Mouse (Mus musculus) MEL (cell line): ENCODE measurements around the gene Atf3. TPM values are rescaled to one million over a fixed set of nuclear protein-coding genes. Genes with fewer than 3 reads are reported as not detected.

ENCODE experiments used
- DNase-seq: peaks from one replicate; pipeline ENCODE4 v3.0.0; 2011; ENCODE audit warnings: low read depth, low spot score
- H3K27ac ChIP-seq: 2 replicates; pipeline ENCODE4 v1.5.1; 2012; ENCODE audit warnings: low read depth, mild to moderate bottlenecking, control low read depth, low read length, moderate library complexity; ENCODE audit not compliant: control insufficient read depth
- H3K27me3 ChIP-seq, 2 experiments: fragments of 150-350 bp in 1 of 2; sonication (generic) in 1 of 2; 2 replicates each; pipeline ENCODE4 v1.6.1; 2012; ENCODE audit warnings: low read length in 2 of 2, mild to moderate bottlenecking in 2 of 2, improper control_type of control experiment in 1 of 2, moderate library complexity in 1 of 2; ENCODE audit not compliant: insufficient read depth in 2 of 2, control insufficient read depth in 1 of 2
- H3K36me3 ChIP-seq, 2 experiments: 2 replicates each; pipeline ENCODE4 v1.6.1; 2012 to 2014; ENCODE audit warnings: low read length in 2 of 2, improper control_type of control experiment in 1 of 2, inconsistent platforms in 1 of 2, mild to moderate bottlenecking in 1 of 2; ENCODE audit not compliant: insufficient read depth in 2 of 2, control insufficient read depth in 1 of 2
- H3K4me1 ChIP-seq, 2 experiments: fragments of 150-350 bp in 1 of 2; sonication (generic) in 1 of 2; 2 replicates each; pipeline ENCODE4 v1.6.1; 2012; ENCODE audit warnings: low read length in 2 of 2, improper control_type of control experiment in 1 of 2, mild to moderate bottlenecking in 1 of 2; ENCODE audit not compliant: insufficient read depth in 2 of 2, control insufficient read depth in 1 of 2
- H3K4me3 ChIP-seq, 2 experiments: fragments of 150-350 bp in 1 of 2; sonication (generic) in 1 of 2; 2 replicates each; pipeline ENCODE4 v1.5.1; 2012; ENCODE audit warnings: low read depth in 2 of 2, low read length in 2 of 2, mild to moderate bottlenecking in 2 of 2, moderate library complexity in 2 of 2, control low read depth in 1 of 2, improper control_type of control experiment in 1 of 2; ENCODE audit not compliant: control insufficient read depth in 1 of 2, insufficient read depth in 1 of 2
- H3K79me2 ChIP-seq: 2 replicates; pipeline ENCODE4 v1.6.1; 2012; ENCODE audit warnings: mild to moderate bottlenecking, low read length, moderate library complexity; ENCODE audit not compliant: control insufficient read depth, poor library complexity, insufficient read depth
- H3K9ac ChIP-seq: 2 replicates; pipeline ENCODE4 v1.6.1; 2012; ENCODE audit warnings: low read depth, mild to moderate bottlenecking, control low read depth, low read length, moderate library complexity; ENCODE audit not compliant: control insufficient read depth, poor library complexity, severe bottlenecking
- H3K9me3 ChIP-seq: fragments of 150-350 bp; sonication (generic); replicated peaks from 2 replicates; pipeline ENCODE4 v1.6.1; 2012; ENCODE audit warnings: mild to moderate bottlenecking, low read length, improper control_type of control experiment, moderate library complexity; ENCODE audit not compliant: insufficient read depth
- BHLHE40 ChIP-seq: IDR thresholded peaks from 2 replicates; pipeline ENCODE4 v1.6.1; 2012; ENCODE audit warnings: low read depth, mild to moderate bottlenecking, inconsistent platforms, low read length, improper control_type of control experiment, borderline replicate concordance
- CHD1 ChIP-seq: IDR thresholded peaks from 2 replicates; pipeline ENCODE4 v1.6.1; 2012; ENCODE audit warnings: low read depth, mild to moderate bottlenecking, inconsistent platforms, low read length, improper control_type of control experiment
- CHD2 ChIP-seq: IDR thresholded peaks from 2 replicates; pipeline ENCODE4 v1.6.1; 2011; ENCODE audit warnings: low read length, improper control_type of control experiment
- ELF1 ChIP-seq: IDR thresholded peaks from 2 replicates; pipeline ENCODE4 v1.6.1; 2014; ENCODE audit warnings: low read depth, mild to moderate bottlenecking, inconsistent platforms, low read length, improper control_type of control experiment, moderate library complexity
- EP300 ChIP-seq, 2 experiments: IDR thresholded peaks; 2 replicates each; pipeline ENCODE4 v1.6.1; 2011; ENCODE audit warnings: improper control_type of control experiment in 2 of 2, low read length in 2 of 2, low read depth in 1 of 2, mild to moderate bottlenecking in 1 of 2
- ETS1 ChIP-seq: IDR thresholded peaks from 2 replicates; pipeline ENCODE4 v1.6.1; 2012; ENCODE audit warnings: low read depth, mild to moderate bottlenecking, inconsistent platforms, low read length, improper control_type of control experiment, moderate library complexity
- GATA1 ChIP-seq: IDR thresholded peaks from 2 replicates; pipeline ENCODE4 v1.6.1; 2011; ENCODE audit warnings: low read depth, low read length, improper control_type of control experiment
- HCFC1 ChIP-seq: IDR thresholded peaks from 2 replicates; pipeline ENCODE4 v1.6.1; 2012; ENCODE audit warnings: low read depth, mild to moderate bottlenecking, inconsistent platforms, low read length, improper control_type of control experiment, moderate library complexity
- MAFK ChIP-seq: IDR thresholded peaks from 2 replicates; pipeline ENCODE4 v1.6.1; 2011; ENCODE audit warnings: low read depth, mild to moderate bottlenecking, low read length, improper control_type of control experiment, borderline replicate concordance
- MXI1 ChIP-seq: IDR thresholded peaks from 2 replicates; pipeline ENCODE4 v1.6.1; 2011; ENCODE audit warnings: mild to moderate bottlenecking, low read depth, low read length, improper control_type of control experiment
- NRF1 ChIP-seq: IDR thresholded peaks from 2 replicates; pipeline ENCODE4 v1.6.1; 2014; ENCODE audit warnings: low read depth, mild to moderate bottlenecking, inconsistent platforms, low read length, improper control_type of control experiment, moderate library complexity; ENCODE audit not compliant: poor library complexity, insufficient read depth, severe bottlenecking
- RAD21 ChIP-seq: IDR thresholded peaks from 2 replicates; pipeline ENCODE4 v1.6.1; 2011; ENCODE audit warnings: mild to moderate bottlenecking, low read depth, low read length, improper control_type of control experiment
- RCOR1 ChIP-seq: IDR thresholded peaks from 2 replicates; pipeline ENCODE4 v1.6.1; 2012; ENCODE audit warnings: low read depth, mild to moderate bottlenecking, inconsistent platforms, low read length, improper control_type of control experiment
- SIN3A ChIP-seq: IDR thresholded peaks from 2 replicates; pipeline ENCODE4 v1.6.1; 2012; ENCODE audit warnings: low read length, improper control_type of control experiment, inconsistent platforms
- SMC3 ChIP-seq: IDR thresholded peaks from 2 replicates; pipeline ENCODE4 v1.6.1; 2011; ENCODE audit warnings: low read depth, low read length, improper control_type of control experiment
- TBP ChIP-seq: IDR thresholded peaks from 2 replicates; pipeline ENCODE4 v1.8.0; 2011; ENCODE audit warnings: low read depth, low read length, improper control_type of control experiment
- UBTF ChIP-seq: IDR thresholded peaks from 2 replicates; pipeline ENCODE4 v1.6.1; 2012; ENCODE audit warnings: low read depth, mild to moderate bottlenecking, inconsistent platforms, low read length, improper control_type of control experiment, moderate library complexity, borderline replicate concordance; ENCODE audit not compliant: insufficient read depth
- ZC3H11A ChIP-seq: IDR thresholded peaks from 2 replicates; pipeline ENCODE4 v1.6.1; 2012; ENCODE audit warnings: low read depth, mild to moderate bottlenecking, inconsistent platforms, low read length, improper control_type of control experiment
- ZKSCAN1 ChIP-seq: IDR thresholded peaks from 2 replicates; pipeline ENCODE4 v1.6.1; 2012; ENCODE audit warnings: low read depth, mild to moderate bottlenecking, inconsistent platforms, low read length, improper control_type of control experiment, moderate library complexity
- ZNF384 ChIP-seq: IDR thresholded peaks from 2 replicates; pipeline ENCODE4 v1.6.1; 2012; ENCODE audit warnings: low read depth, mild to moderate bottlenecking, inconsistent platforms, low read length, improper control_type of control experiment
- polyA plus RNA-seq, 2 experiments: library from polyadenylated mRNA; stranded (reverse) in 1 of 2; unstranded in 1 of 2; fragments of >175 nt in 1 of 2; fragments of >200 nt in 1 of 2; gene quantifications; 2 replicates each; pipeline versions ENCODE4 v1.2.1 to v1.2.4; 2012; ENCODE audit warnings: low replicate concordance in 2 of 2, low read depth in 1 of 2; ENCODE audit not compliant: insufficient read length in 2 of 2, insufficient read depth in 1 of 2, missing spikeins in 1 of 2
- total RNA-seq: library from RNA; depleted of rRNA; stranded (reverse); fragments of 300-350 nt; gene quantifications from 2 replicates; pipeline ENCODE4 v1.2.3, GENCODE M21; 2012

The Atf3 gene
- total and polyA plus RNA-seq, 3 experiments: 0.46 to 1.4 TPM; not detected in 1

GRCm38 (mm10) chr1:191215776-191216661 is 1.8 kb downstream of the Atf3 start:
- TF ChIP-seq TBP (no peak), CHD1 (no peak), HCFC1 (no peak), ELF1 (no peak), BHLHE40 (no peak), EP300 (IDR thresholded peaks at IDR 0.05; ENCODE audit: low read depth in 1 of 2, low read length in 2 of 2) (no peak), ZNF384 (no peak), ZKSCAN1 (no peak), MAFK (no peak), CHD2 (no peak), GATA1 (no peak), ZC3H11A (no peak), UBTF (no peak), RAD21 (no peak), RCOR1 (no peak), SMC3 (no peak), NRF1 (no peak)
- no peaks in the 10 kb centered on the region for H3K79me2 ChIP-seq
- peaks cover 0 to 5% of the 10 kb centered on the region in 2 experiments; a peak in 1 of 4 replicates for H3K4me1 ChIP-seq
- no peaks in the 10 kb centered on the region for H3K36me3 ChIP-seq
- H3K9ac ChIP-seq: no peak overlapping the region
- no peak for DNase-seq
- no peak overlapping the region for H3K4me3 ChIP-seq
- no peak overlapping the region for H3K27ac ChIP-seq
- H3K27me3 ChIP-seq: peaks cover 17 to 41% of the 10 kb centered on the region in 2 experiments
- H3K9me3 ChIP-seq: no peaks in the 10 kb centered on the region

GRCm38 (mm10) chr1:191211096-191211495 is 6.7 kb downstream of the Atf3 start:
- Histone ChIP-seq H3K4me1 (no peaks in the 10 kb centered on the region), H3K27ac (no peak overlapping the region), H3K4me3 (no peak overlapping the region), H3K79me2 (no peaks in the 10 kb centered on the region), H3K36me3 (no peaks in the 10 kb centered on the region), H3K9me3 (no peaks in the 10 kb centered on the region), H3K9ac (no peak overlapping the region), H3K27me3 (peaks cover 21 to 71% of the 10 kb centered on the region in 2 experiments)
- no peak for DNase-seq
- TF ChIP-seq SIN3A (no peak), MAFK (no peak), MXI1 (no peak), ETS1 (no peak)
- TF ChIP-seq, all 39 proteins: peak for 0
